Mouse (Mus musculus) MEL (cell line): ENCODE data around the gene 4930442H23Rik. TPM values are rescaled to one million over a fixed set of nuclear protein-coding genes. Genes with fewer than 3 reads are reported as not detected.

ENCODE experiments used
- DNase-seq: peaks from one replicate; pipeline ENCODE4 v3.0.0; 2011; ENCODE audit warnings: low read depth, low spot score
- H3K27ac ChIP-seq: 2 replicates; pipeline ENCODE4 v1.5.1; 2012; ENCODE audit warnings: low read depth, mild to moderate bottlenecking, control low read depth, low read length, moderate library complexity; ENCODE audit not compliant: control insufficient read depth
- H3K27me3 ChIP-seq, 2 experiments: fragments of 150-350 bp in 1 of 2; sonication (generic) in 1 of 2; 2 replicates each; pipeline ENCODE4 v1.6.1; 2012; ENCODE audit warnings: low read length in 2 of 2, mild to moderate bottlenecking in 2 of 2, improper control_type of control experiment in 1 of 2, moderate library complexity in 1 of 2; ENCODE audit not compliant: insufficient read depth in 2 of 2, control insufficient read depth in 1 of 2
- H3K36me3 ChIP-seq, 2 experiments: 2 replicates each; pipeline ENCODE4 v1.6.1; 2012 to 2014; ENCODE audit warnings: low read length in 2 of 2, improper control_type of control experiment in 1 of 2, inconsistent platforms in 1 of 2, mild to moderate bottlenecking in 1 of 2; ENCODE audit not compliant: insufficient read depth in 2 of 2, control insufficient read depth in 1 of 2
- H3K4me1 ChIP-seq, 2 experiments: fragments of 150-350 bp in 1 of 2; sonication (generic) in 1 of 2; 2 replicates each; pipeline ENCODE4 v1.6.1; 2012; ENCODE audit warnings: low read length in 2 of 2, improper control_type of control experiment in 1 of 2, mild to moderate bottlenecking in 1 of 2; ENCODE audit not compliant: insufficient read depth in 2 of 2, control insufficient read depth in 1 of 2
- H3K4me3 ChIP-seq, 2 experiments: fragments of 150-350 bp in 1 of 2; sonication (generic) in 1 of 2; 2 replicates each; pipeline ENCODE4 v1.5.1; 2012; ENCODE audit warnings: low read depth in 2 of 2, low read length in 2 of 2, mild to moderate bottlenecking in 2 of 2, moderate library complexity in 2 of 2, control low read depth in 1 of 2, improper control_type of control experiment in 1 of 2; ENCODE audit not compliant: control insufficient read depth in 1 of 2, insufficient read depth in 1 of 2
- H3K79me2 ChIP-seq: 2 replicates; pipeline ENCODE4 v1.6.1; 2012; ENCODE audit warnings: mild to moderate bottlenecking, low read length, moderate library complexity; ENCODE audit not compliant: control insufficient read depth, poor library complexity, insufficient read depth
- H3K9ac ChIP-seq: 2 replicates; pipeline ENCODE4 v1.6.1; 2012; ENCODE audit warnings: low read depth, mild to moderate bottlenecking, control low read depth, low read length, moderate library complexity; ENCODE audit not compliant: control insufficient read depth, poor library complexity, severe bottlenecking
- H3K9me3 ChIP-seq: fragments of 150-350 bp; sonication (generic); replicated peaks from 2 replicates; pipeline ENCODE4 v1.6.1; 2012; ENCODE audit warnings: mild to moderate bottlenecking, low read length, improper control_type of control experiment, moderate library complexity; ENCODE audit not compliant: insufficient read depth
- BHLHE40 ChIP-seq: IDR thresholded peaks from 2 replicates; pipeline ENCODE4 v1.6.1; 2012; ENCODE audit warnings: low read depth, mild to moderate bottlenecking, inconsistent platforms, low read length, improper control_type of control experiment, borderline replicate concordance
- CHD1 ChIP-seq: IDR thresholded peaks from 2 replicates; pipeline ENCODE4 v1.6.1; 2012; ENCODE audit warnings: low read depth, mild to moderate bottlenecking, inconsistent platforms, low read length, improper control_type of control experiment
- CHD2 ChIP-seq: IDR thresholded peaks from 2 replicates; pipeline ENCODE4 v1.6.1; 2011; ENCODE audit warnings: low read length, improper control_type of control experiment
- E2F4 ChIP-seq: IDR thresholded peaks from 2 replicates; pipeline ENCODE4 v1.6.1; 2011; ENCODE audit warnings: low read depth, low read length, improper control_type of control experiment, borderline replicate concordance
- EP300 ChIP-seq, 2 experiments: IDR thresholded peaks; 2 replicates each; pipeline ENCODE4 v1.6.1; 2011; ENCODE audit warnings: improper control_type of control experiment in 2 of 2, low read length in 2 of 2, low read depth in 1 of 2, mild to moderate bottlenecking in 1 of 2
- ETS1 ChIP-seq: IDR thresholded peaks from 2 replicates; pipeline ENCODE4 v1.6.1; 2012; ENCODE audit warnings: low read depth, mild to moderate bottlenecking, inconsistent platforms, low read length, improper control_type of control experiment, moderate library complexity
- KAT2A ChIP-seq: conservative IDR thresholded peaks from 2 replicates; pipeline ENCODE4 v1.6.1; 2012; ENCODE audit warnings: low read depth, low read length, improper control_type of control experiment, inconsistent platforms
- MAZ ChIP-seq: IDR thresholded peaks from 2 replicates; pipeline ENCODE4 v1.6.1; 2012; ENCODE audit warnings: low read depth, mild to moderate bottlenecking, inconsistent platforms, low read length, improper control_type of control experiment
- MEF2A ChIP-seq: IDR thresholded peaks from 2 replicates; pipeline ENCODE4 v1.6.1; 2014; ENCODE audit warnings: low read depth, mild to moderate bottlenecking, inconsistent platforms, low read length, improper control_type of control experiment; ENCODE audit not compliant: poor library complexity, insufficient replicate concordance, severe bottlenecking; ENCODE audit errors: extremely low read depth
- MYB ChIP-seq: IDR thresholded peaks from 2 replicates; pipeline ENCODE4 v1.6.1; 2011; ENCODE audit warnings: mild to moderate bottlenecking, low read depth, low read length, improper control_type of control experiment
- POLR2A ChIP-seq, 2 experiments: IDR thresholded peaks; 2 replicates each; pipeline ENCODE4 v1.6.1; 2011 to 2012; ENCODE audit warnings: low read length in 2 of 2, mild to moderate bottlenecking in 2 of 2, control low read depth in 1 of 2, improper control_type of control experiment in 1 of 2, low read depth in 1 of 2, moderate library complexity in 1 of 2; ENCODE audit not compliant: control insufficient read depth in 1 of 2, insufficient read depth in 1 of 2, poor library complexity in 1 of 2
- POLR2AphosphoS5 ChIP-seq: IDR thresholded peaks from 2 replicates; pipeline ENCODE4 v1.6.1; 2012; ENCODE audit warnings: low read depth, borderline replicate concordance, mild to moderate bottlenecking, inconsistent platforms, low read length, moderate library complexity, mixed read lengths
- RCOR1 ChIP-seq: IDR thresholded peaks from 2 replicates; pipeline ENCODE4 v1.6.1; 2012; ENCODE audit warnings: low read depth, mild to moderate bottlenecking, inconsistent platforms, low read length, improper control_type of control experiment
- TCF12 ChIP-seq: IDR thresholded peaks from 2 replicates; pipeline ENCODE4 v1.6.1; 2014; ENCODE audit warnings: low read depth, mild to moderate bottlenecking, inconsistent platforms, low read length, improper control_type of control experiment, moderate library complexity
- USF1 ChIP-seq: IDR thresholded peaks from 2 replicates; pipeline ENCODE4 v1.6.1; 2014; ENCODE audit warnings: low read depth, mild to moderate bottlenecking, inconsistent platforms, low read length, improper control_type of control experiment, moderate library complexity
- USF2 ChIP-seq, 2 experiments: IDR thresholded peaks; 2 replicates each; pipeline ENCODE4 v1.6.1; 2011 to 2012; ENCODE audit warnings: improper control_type of control experiment in 2 of 2, low read length in 2 of 2, borderline replicate concordance in 1 of 2, inconsistent platforms in 1 of 2, low read depth in 1 of 2, mild to moderate bottlenecking in 1 of 2; ENCODE audit not compliant: insufficient read depth in 1 of 2
- ZKSCAN1 ChIP-seq: IDR thresholded peaks from 2 replicates; pipeline ENCODE4 v1.6.1; 2012; ENCODE audit warnings: low read depth, mild to moderate bottlenecking, inconsistent platforms, low read length, improper control_type of control experiment, moderate library complexity
- ZNF384 ChIP-seq: IDR thresholded peaks from 2 replicates; pipeline ENCODE4 v1.6.1; 2012; ENCODE audit warnings: low read depth, mild to moderate bottlenecking, inconsistent platforms, low read length, improper control_type of control experiment
- polyA plus RNA-seq, 2 experiments: library from polyadenylated mRNA; stranded (reverse) in 1 of 2; unstranded in 1 of 2; fragments of >175 nt in 1 of 2; fragments of >200 nt in 1 of 2; gene quantifications; 2 replicates each; pipeline versions ENCODE4 v1.2.1 to v1.2.4; 2012; ENCODE audit warnings: low replicate concordance in 2 of 2, low read depth in 1 of 2; ENCODE audit not compliant: insufficient read length in 2 of 2, insufficient read depth in 1 of 2, missing spikeins in 1 of 2
- total RNA-seq: library from RNA; depleted of rRNA; stranded (reverse); fragments of 300-350 nt; gene quantifications from 2 replicates; pipeline ENCODE4 v1.2.3, GENCODE M21; 2012; rRNA removed

Gene 4930442H23Rik
- total RNA-seq (0.13 and 0.31 TPM in 2 replicates), polyA plus RNA-seq (under 1 TPM in 1 of 2 experiments, not detected in 1; 0.42 TPM)

GRCm38 (mm10) chr10:81183805-81184204, at the start of gene 4930442H23Rik:
4930442H23Rik (minus strand) TSS chr10:81183849.
- H3K4me1 ChIP-seq, result peaks cover 0 to 12% of the 10 kb centered on the region in 2 experiments; a peak in 2 of 4 replicates
- H3K4me3 ChIP-seq, result peak within 1 kb of the TSS; percentile 58 to 82
- DNase-seq, result peak; percentile 23
- H3K27ac ChIP-seq, result peak within 1 kb of the TSS; percentile 89
- peaks cover 1 to 5% of the 10 kb centered on the region in 2 experiments; a peak in 3 of 4 replicates for H3K36me3 ChIP-seq
- H3K9me3 ChIP-seq, result no peaks in the 10 kb centered on the region
- no peak for TF ChIP-seq MAZ
- no peak for TF ChIP-seq USF1
- no peak for TF ChIP-seq CHD2
- TF ChIP-seq MYB, result no peak
- no peak for TF ChIP-seq BHLHE40
- TF ChIP-seq POLR2A (IDR thresholded peaks at IDR 0.05; ENCODE audit: control insufficient read depth in 1 of 2, insufficient read depth in 1 of 2, low read depth in 1 of 2, low read length in 2 of 2, poor library complexity in 1 of 2), result no peak
- TF ChIP-seq CHD1, result no peak
- no peak for TF ChIP-seq KAT2A
- no peak for TF ChIP-seq RCOR1
- no peak for TF ChIP-seq ZKSCAN1
- no peak for TF ChIP-seq ZNF384
- TF ChIP-seq TCF12, result no peak
- TF ChIP-seq ETS1, result no peak
- no peak for TF ChIP-seq EP300 (IDR thresholded peaks at IDR 0.05; ENCODE audit: low read depth in 1 of 2, low read length in 2 of 2)
- TF ChIP-seq E2F4, result no peak
- no peak for TF ChIP-seq MEF2A
- TF ChIP-seq POLR2AphosphoS5, result no peak
- TF ChIP-seq, all 39 proteins: peak for 0
- Histone ChIP-seq H3K79me2 (peaks cover 21% of the 10 kb centered on the region), H3K9ac (peak within 1 kb of the TSS; percentile 86), H3K27me3 (no peaks in the 10 kb centered on the region)

DNA sequence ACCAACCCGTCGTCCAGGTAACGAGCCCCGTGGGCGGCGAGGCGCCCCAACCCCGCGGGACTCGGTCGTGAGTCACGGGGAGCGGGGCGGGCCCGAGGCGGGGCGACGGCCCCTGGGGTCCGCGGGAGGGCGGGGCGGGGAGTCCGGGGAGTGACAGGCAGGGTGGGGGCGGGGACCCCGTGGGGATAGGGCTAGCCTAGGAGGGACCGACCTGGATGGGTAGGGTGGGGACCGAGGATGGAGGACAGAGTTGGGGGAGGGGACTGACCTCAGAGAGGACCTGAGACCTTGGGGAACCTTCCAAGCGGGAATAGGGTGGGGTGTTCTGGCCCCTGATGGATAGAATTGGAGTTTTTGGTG, 49.6 kb upstream of the 4930442H23Rik start:
- Histone ChIP-seq H3K79me2 (no peaks in the 10 kb centered on the region), H3K4me3 (peak overlapping the region; percentile 58 to 79), H3K9me3 (no peaks in the 10 kb centered on the region), H3K27me3 (peaks cover 6 to 7% of the 10 kb centered on the region in 2 experiments), H3K4me1 (peaks cover 0 to 12% of the 10 kb centered on the region in 2 experiments; a peak in 2 of 4 replicates)
- no peak for DNase-seq
- TF ChIP-seq MAZ (no peak), USF2 (IDR thresholded peaks at IDR 0.05; ENCODE audit: borderline replicate concordance in 1 of 2, insufficient read depth in 1 of 2, low read depth in 1 of 2, low read length in 2 of 2) (no peak), BHLHE40 (no peak), MEF2A (no peak), TCF12 (no peak), ETS1 (no peak)
- TF ChIP-seq, all 39 proteins: peak for 0
- H3K36me3 ChIP-seq, result peaks cover 0 to 7% of the 10 kb centered on the region in 2 experiments; a peak in 2 of 4 replicates
- H3K27ac ChIP-seq, result 0 out of 2 replicates have a peak overlapping the region, but pooled peaks have one; percentile 2
- H3K9ac ChIP-seq, result peak overlapping the region; percentile 66
